Mouse (Mus musculus) heart, embryonic 13.5 days (tissue): Measurements from ENCODE around the gene Ckmt2. TPM values are rescaled to one million over a fixed set of nuclear protein-coding genes. Genes with fewer than 3 reads are reported as not detected.

Experiments
- ATAC-seq: fragments of 200-750 bp; cut with Nextera tagmentation; 2 replicates; pipeline ENCODE4 v1.8.0; 2017; ENCODE audit warnings: moderate TSS enrichment; ENCODE audit not compliant: insufficient number of reproducible peaks, low FRiP score, low TSS enrichment; ENCODE audit errors: extremely low read depth
- H3K27ac ChIP-seq: fragments of 300-500 bp; sonication (generic); replicated peaks from 2 replicates; pipeline ENCODE4 v1.5.1; 2015; ENCODE audit warnings: moderate library complexity, mild to moderate bottlenecking, inconsistent platforms
- H3K27me3 ChIP-seq: fragments of 300-500 bp; sonication (generic); replicated peaks from 2 replicates; pipeline ENCODE4 v1.6.1; 2015; ENCODE audit warnings: mild to moderate bottlenecking, inconsistent platforms
- H3K36me3 ChIP-seq: fragments of 300-500 bp; sonication (generic); 2 replicates; pipeline ENCODE4 v1.6.1; 2015; ENCODE audit warnings: mild to moderate bottlenecking, inconsistent platforms
- H3K4me1 ChIP-seq: fragments of 300-500 bp; sonication (generic); 2 replicates; pipeline ENCODE4 v1.6.1; 2015; ENCODE audit warnings: inconsistent platforms
- H3K4me2 ChIP-seq: fragments of 300-500 bp; sonication (generic); 2 replicates; pipeline ENCODE4 v1.6.1; 2015; ENCODE audit warnings: inconsistent platforms, mild to moderate bottlenecking, moderate library complexity
- H3K4me3 ChIP-seq: fragments of 300-500 bp; sonication (generic); 2 replicates; pipeline ENCODE4 v1.5.1; 2015; ENCODE audit warnings: moderate library complexity, mild to moderate bottlenecking, inconsistent platforms
- H3K9ac ChIP-seq: fragments of 300-500 bp; sonication (generic); 2 replicates; pipeline ENCODE4 v1.6.1; 2015; ENCODE audit warnings: inconsistent platforms, mild to moderate bottlenecking, moderate library complexity
- H3K9me3 ChIP-seq: fragments of 300-500 bp; sonication (generic); 2 replicates; pipeline ENCODE4 v1.6.1; 2016; ENCODE audit warnings: inconsistent platforms
- WGBS: fragments of 180-500 bp; shearing (Covaris S2); methylation state at CpG from one replicate; pipeline ENCODE4 v1.1.7; 2015; ENCODE audit warnings: mixed read lengths; 5-methylcytosine and 5-hydroxymethylcytosine counted together
- polyA plus RNA-seq: library from polyadenylated mRNA; unstranded; fragments of >200 nt; fragmentation: Nextera tagmentation; extraction: Ambion mirVana; gene quantifications from 2 replicates; pipeline ENCODE4 v1.2.1, GENCODE M21; 2015

Gene Ckmt2
- polyA plus RNA-seq, 1 experiment from 2014 or later: 14.6 TPM

- Histone ChIP-seq H3K4me3 (no peak overlapping the region), H3K27ac (peak overlapping the region; percentile 65), H3K4me1 (peaks cover 11% of the 10 kb centered on the region), H3K36me3 (no peaks in the 10 kb centered on the region), H3K27me3 (no peaks in the 10 kb centered on the region), H3K9me3 (no peaks in the 10 kb centered on the region; the same call in 1 of the 2 replicates), H3K4me2 (no peak overlapping the region), H3K9ac (no peak overlapping the region)
- WGBS: 8% methylated on average over 1 of the region's 1 CpGs
- no peak for ATAC-seq
These were observed 19.8 kb upstream of the Ckmt2 start for GRCm38 (mm10) chr13:91896476-91896875.

GRCm38 (mm10) chr13:91893132-91893531, 16.4 kb upstream of the Ckmt2 start:
- Histone ChIP-seq H3K27me3 (no peaks in the 10 kb centered on the region), H3K9me3 (no peaks in the 10 kb centered on the region), H3K4me1 (peaks cover 11% of the 10 kb centered on the region), H3K4me3 (no peak overlapping the region), H3K4me2 (no peak overlapping the region), H3K36me3 (no peaks in the 10 kb centered on the region), H3K9ac (no peak overlapping the region), H3K27ac (no peak overlapping the region)
- no peak for ATAC-seq
- WGBS: 70% methylated on average over 6 of the region's 6 CpGs

DNA sequence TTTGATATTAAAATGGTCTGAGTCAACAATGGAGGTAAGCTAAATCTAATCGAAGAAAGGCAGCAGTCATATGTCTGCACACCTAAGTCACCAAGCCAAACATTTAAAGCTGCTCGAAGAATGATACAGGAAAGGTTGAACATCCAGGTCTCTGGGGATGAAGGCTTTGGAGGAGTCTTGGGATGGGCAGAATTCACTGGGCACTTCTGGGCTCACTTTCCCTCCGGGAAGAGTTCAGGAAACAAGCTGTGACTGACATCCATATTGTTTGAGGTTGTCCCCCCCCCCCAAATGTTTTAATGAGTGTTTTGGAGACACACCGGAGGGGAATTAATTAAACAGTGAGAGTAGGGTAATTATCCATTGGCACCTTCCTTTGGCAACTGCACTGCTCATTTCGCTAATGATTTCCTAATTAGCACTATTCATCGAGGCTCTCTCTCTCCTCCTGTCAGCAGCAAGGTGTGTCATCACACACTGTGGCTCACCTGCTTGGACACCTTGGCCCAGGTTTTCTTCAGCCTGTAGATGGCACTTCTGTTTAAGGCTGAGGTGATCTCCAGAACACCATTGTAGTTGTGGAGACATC, 13.4 kb upstream of the Ckmt2 start:
- no peaks in the 10 kb centered on the region for H3K4me1 ChIP-seq
- no peak overlapping the region for H3K9ac ChIP-seq
- no peaks in the 10 kb centered on the region for H3K27me3 ChIP-seq
- H3K36me3 ChIP-seq: no peaks in the 10 kb centered on the region
- no peak overlapping the region for H3K27ac ChIP-seq
- H3K4me2 ChIP-seq: no peak overlapping the region
- ATAC-seq: no peak
- H3K4me3 ChIP-seq: no peak overlapping the region
- WGBS: 79% methylated on average over 6 of the region's 6 CpGs
- H3K9me3 ChIP-seq: no peaks in the 10 kb centered on the region

DNA sequence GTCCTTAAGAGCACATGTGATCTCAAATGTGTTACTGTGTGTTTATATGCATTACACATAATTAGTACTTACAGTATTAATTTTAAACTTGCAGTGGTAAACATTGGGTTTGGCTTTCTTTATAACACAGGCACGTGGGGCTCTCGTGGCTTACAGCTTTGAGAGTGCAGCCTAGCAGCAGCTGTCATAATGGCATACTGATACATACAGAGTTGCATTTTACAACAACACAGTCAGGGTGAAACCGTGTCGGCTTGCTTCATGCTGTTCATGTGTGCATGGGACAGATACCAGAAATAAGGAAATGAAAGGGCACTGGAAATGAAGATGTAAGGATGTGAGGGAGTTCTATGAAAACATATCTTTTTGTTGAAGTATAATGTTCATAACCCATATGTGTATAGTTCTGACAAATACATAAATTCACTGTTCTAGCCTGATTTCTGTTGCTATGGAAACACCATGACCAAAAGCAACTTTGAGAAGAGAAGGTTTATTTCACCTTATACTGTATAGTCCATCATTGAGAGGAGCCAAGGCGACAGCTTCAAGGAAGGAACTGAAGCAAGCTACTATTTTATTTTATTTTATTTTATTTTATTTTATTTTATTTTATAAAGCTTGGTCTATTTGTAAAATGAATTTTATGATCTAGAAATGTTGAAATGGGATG, 8.2 kb upstream of the Ckmt2 start:
- H3K4me1 ChIP-seq: no peaks in the 10 kb centered on the region
- WGBS: 78% methylated on average over 5 of the region's 5 CpGs
- no peak overlapping the region for H3K4me3 ChIP-seq
- no peak overlapping the region for H3K27ac ChIP-seq
- no peak for ATAC-seq
- no peak overlapping the region for H3K4me2 ChIP-seq
- H3K27me3 ChIP-seq: no peaks in the 10 kb centered on the region
- no peaks in the 10 kb centered on the region for H3K9me3 ChIP-seq
- no peak overlapping the region for H3K9ac ChIP-seq
- no peaks in the 10 kb centered on the region for H3K36me3 ChIP-seq

DNA sequence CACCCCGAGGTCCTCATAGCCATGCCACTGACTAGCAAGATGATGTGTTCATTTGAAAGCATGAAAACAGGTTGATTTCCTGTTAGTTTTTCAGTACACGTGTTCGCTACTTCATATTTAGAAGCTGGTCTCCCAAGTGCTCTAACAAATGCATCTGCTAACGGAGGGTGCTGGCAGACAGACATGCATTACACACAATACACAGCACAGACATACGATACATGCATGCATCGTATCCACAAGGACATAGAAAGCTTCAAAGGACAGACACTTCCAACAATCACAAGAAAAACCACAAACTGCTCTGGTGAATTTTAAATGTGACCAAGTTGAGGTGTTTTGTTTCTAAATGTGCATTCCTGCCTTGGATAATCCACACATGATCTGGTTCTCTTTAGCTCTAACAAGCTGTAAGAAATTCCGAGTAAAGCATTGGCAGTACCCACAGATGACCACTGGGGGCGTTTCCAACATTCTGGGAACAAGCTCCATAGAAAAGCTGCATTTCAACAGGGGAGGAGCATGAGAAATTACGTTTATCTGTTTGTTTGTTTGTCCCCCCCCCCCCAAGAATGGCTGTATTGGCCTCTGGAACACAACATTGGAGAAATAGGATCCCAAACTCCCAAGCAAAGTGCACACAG, 5.3 kb upstream of the Ckmt2 start:
- WGBS: 59% methylated on average over 9 of the region's 9 CpGs
- Histone ChIP-seq H3K9me3 (no peaks in the 10 kb centered on the region), H3K4me3 (no peak overlapping the region), H3K9ac (no peak overlapping the region), H3K4me1 (peaks cover 18% of the 10 kb centered on the region), H3K27me3 (no peaks in the 10 kb centered on the region), H3K36me3 (no peaks in the 10 kb centered on the region), H3K27ac (no peak overlapping the region), H3K4me2 (no peak overlapping the region)
- no peak for ATAC-seq

- H3K27me3 ChIP-seq: no peaks in the 10 kb centered on the region
- H3K4me2 ChIP-seq: no peak overlapping the region
- no peaks in the 10 kb centered on the region for H3K9me3 ChIP-seq
- H3K9ac ChIP-seq: no peak overlapping the region
- no peak for ATAC-seq
- no peaks in the 10 kb centered on the region for H3K36me3 ChIP-seq
- no peak overlapping the region for H3K4me3 ChIP-seq
- 89% methylated on average over 4 of the region's 4 CpGs for whole genome bisulfite sequencing
- no peak overlapping the region for H3K27ac ChIP-seq
- peaks cover 31% of the 10 kb centered on the region for H3K4me1 ChIP-seq
These were observed 3.6 kb upstream of the Ckmt2 start for GRCm38 (mm10) chr13:91880256-91880655.

DNA sequence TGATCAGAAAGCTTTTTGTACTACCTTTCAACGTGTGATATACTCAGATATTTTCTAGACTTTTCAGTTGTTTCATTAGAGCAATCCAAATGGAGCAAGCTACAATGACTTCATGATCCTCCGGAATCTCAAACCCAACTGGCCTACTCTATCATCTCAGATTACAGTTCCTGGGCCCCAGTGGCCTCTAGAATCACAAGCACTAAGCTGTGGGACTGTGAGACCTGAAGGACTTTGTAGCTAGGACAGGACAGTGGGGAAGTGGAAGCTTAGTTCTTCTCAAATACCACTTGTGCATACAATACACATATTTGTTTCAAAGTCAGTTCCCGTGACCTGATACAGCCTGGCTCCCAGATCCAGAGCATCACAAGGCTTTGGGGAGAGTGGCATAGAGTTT, 1.3 kb upstream of the Ckmt2 start:
- Histone ChIP-seq H3K9ac (no peak overlapping the region), H3K27ac (peak overlapping the region; percentile 88), H3K9me3 (no peaks in the 10 kb centered on the region), H3K27me3 (no peaks in the 10 kb centered on the region), H3K4me2 (peak overlapping the region; percentile 50), H3K36me3 (no peaks in the 10 kb centered on the region), H3K4me3 (no peak overlapping the region), H3K4me1 (peaks cover 48% of the 10 kb centered on the region)
- no peak for ATAC-seq
- 67% methylated on average over 3 of the region's 3 CpGs for WGBS

GRCm38 (mm10) chr13:91877350-91877749, 665 bp upstream of the Ckmt2 start:
- WGBS: 43% methylated on average over 10 of the region's 10 CpGs
- H3K9ac ChIP-seq: peak overlapping the region; percentile 62; the same call in 1 of the 2 replicates
- H3K4me2 ChIP-seq: peak overlapping the region; percentile 50

GRCm38 (mm10) chr13:91875581-91875980, 1.1 kb downstream of the Ckmt2 start:
- Histone ChIP-seq H3K4me2 (no peak overlapping the region), H3K4me3 (no peak overlapping the region)

More at GRCm38 (mm10) chr13:91877350-91877749, 665 bp upstream of the Ckmt2 start:
- Histone ChIP-seq H3K27me3 (no peaks in the 10 kb centered on the region), H3K4me3 (peak overlapping the region; percentile 9; the same call in 1 of the 2 replicates), H3K4me1 (peaks cover 48% of the 10 kb centered on the region), H3K9me3 (no peaks in the 10 kb centered on the region), H3K36me3 (no peaks in the 10 kb centered on the region), H3K27ac (peak overlapping the region; percentile 88)
- ATAC-seq: no peak

GRCm38 (mm10) chr13:91874565-91874964, 2.1 kb downstream of the Ckmt2 start:
- Histone ChIP-seq H3K9me3 (no peaks in the 10 kb centered on the region), H3K9ac (peak overlapping the region; percentile 33; the same call in 1 of the 2 replicates), H3K27me3 (no peaks in the 10 kb centered on the region), H3K36me3 (no peaks in the 10 kb centered on the region), H3K4me1 (peaks cover 48% of the 10 kb centered on the region), H3K27ac (peak overlapping the region; percentile 83), H3K4me2 (no peak overlapping the region), H3K4me3 (no peak overlapping the region)
- 68% methylated on average over 7 of the region's 7 CpGs for WGBS
- no peak for ATAC-seq

More at GRCm38 (mm10) chr13:91875581-91875980, 1.1 kb downstream of the Ckmt2 start:
- Histone ChIP-seq H3K27ac (peak overlapping the region; percentile 83), H3K9me3 (no peaks in the 10 kb centered on the region), H3K27me3 (no peaks in the 10 kb centered on the region), H3K36me3 (no peaks in the 10 kb centered on the region), H3K9ac (no peak overlapping the region), H3K4me1 (peaks cover 48% of the 10 kb centered on the region)
- no peak for ATAC-seq
- WGBS: 39% methylated on average over 2 of the region's 2 CpGs

GRCm38 (mm10) chr13:91873734-91874329, 2.9 kb downstream of the Ckmt2 start:
- Histone ChIP-seq H3K36me3 (no peaks in the 10 kb centered on the region), H3K9ac (peak overlapping the region; percentile 33; the same call in 1 of the 2 replicates), H3K27ac (peak overlapping the region; percentile 83), H3K9me3 (no peaks in the 10 kb centered on the region), H3K4me1 (peaks cover 48% of the 10 kb centered on the region), H3K4me3 (no peak overlapping the region), H3K4me2 (no peak overlapping the region), H3K27me3 (no peaks in the 10 kb centered on the region)
- ATAC-seq: no peak
- 43% methylated on average over 7 of the region's 7 CpGs for whole genome bisulfite sequencing
